Mouse (Mus musculus): ENCODE results near the gene Igsf21. TPM values are rescaled to one million over a fixed set of nuclear protein-coding genes. Genes with fewer than 3 reads are reported as not detected.

The Igsf21 gene
- 0.58 and 1.1 TPM in 2 replicates for polyA plus RNA-seq (2012; rRNA removed)

DNA sequence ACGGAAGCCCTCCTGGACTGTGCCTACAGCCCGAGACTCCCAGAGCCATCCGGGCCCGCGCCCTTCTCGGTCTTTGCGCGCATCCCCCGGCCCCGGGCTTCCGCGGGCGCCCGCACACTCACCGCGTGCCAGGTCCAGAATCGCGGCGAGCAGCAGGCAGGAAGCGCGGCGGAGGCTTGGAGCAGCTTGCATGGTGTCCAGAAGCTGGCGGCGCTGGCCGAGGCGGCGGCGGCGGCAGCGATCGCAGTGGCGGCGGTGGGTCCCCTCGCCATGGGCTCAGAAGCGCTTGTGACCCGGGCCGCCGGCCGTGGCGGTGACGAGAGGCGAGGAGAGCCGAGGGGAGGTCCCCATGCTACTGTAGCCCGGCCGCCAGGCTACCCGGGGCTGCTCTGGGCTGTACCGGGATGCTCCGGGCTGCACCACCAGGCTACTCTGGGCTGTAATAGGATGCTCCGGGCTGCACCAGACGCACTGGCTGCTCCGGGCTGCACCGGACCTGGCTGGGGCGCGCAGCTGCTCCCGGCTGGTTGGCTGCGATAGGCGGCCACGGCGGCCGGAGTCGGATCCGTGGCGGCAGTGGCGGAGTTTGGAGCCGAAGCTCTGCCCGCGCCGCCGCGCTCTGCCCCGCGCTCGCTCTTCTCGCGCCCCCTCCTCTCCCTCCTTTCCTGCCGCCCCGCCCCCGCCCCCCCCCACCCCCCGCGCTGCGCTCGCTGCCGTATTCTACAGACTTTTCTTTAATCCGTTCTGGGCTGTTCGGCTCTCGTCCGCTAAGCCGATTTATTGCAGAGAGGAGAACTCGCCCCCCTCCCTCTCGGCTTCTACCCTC lies at the start of gene Igsf21:
Gene Igsf21, minus strand, starts transcription at position 605 of the 826 bp plus-strand sequence.

